Mouse (Mus musculus): ENCODE data around the gene Lgr6.

GRCm38 (mm10) chr1:135129543-135130183 lies 24.6 kb upstream of the Lgr6 start:
- TF ChIP-seq EP300 (IDR thresholded peaks at IDR 0.05; ENCODE audit: low read depth) (no peak), CTCF (IDR thresholded peaks at IDR 0.05; ENCODE audit: low read depth) (no peak)

All from heart, postnatal 0 days (tissue).